Mouse (Mus musculus): ENCODE results near the gene Gm21440. TPM values are rescaled to one million over a fixed set of nuclear protein-coding genes. Genes with fewer than 3 reads are reported as not detected.
"Not testable (repeated sequence)": the region's sequence is repeated elsewhere in the genome, so short reads cannot be mapped to it uniquely, and the experiment has no call there.

Gene Gm21440
- not detected in 2 replicates for polyA plus RNA-seq (2015; fragmentation: Nextera tagmentation; extraction: Ambion mirVana)

GRCm38 (mm10) chrY:13252091-13252490 lies at the start of gene Gm21440, which contains the start of gene Gm21454:
TSS of gene Gm21440 (plus strand) at chrY:13252391.
TSS of gene Gm21454 (plus strand) at chrY:13252442.
- not testable (repeated sequence) for H3K27me3 ChIP-seq (ENCODE audit: control insufficient read depth, insufficient read depth, low read depth, low read length); H3K4me1 ChIP-seq (ENCODE audit: control insufficient read depth, low read depth, low read length); H3K27ac ChIP-seq (ENCODE audit: low read length); H3K9me3 ChIP-seq (replicated peaks; ENCODE audit: control insufficient read depth, low read length); H3K4me2 ChIP-seq (ENCODE audit: low read depth, low read length); H3K4me3 ChIP-seq (ENCODE audit: low read depth, low read length); H3K9ac ChIP-seq (ENCODE audit: low read depth, low read length); H3K36me3 ChIP-seq (ENCODE audit: control insufficient read depth, insufficient read depth); ATAC-seq (ENCODE audit: low read depth)

GRCm38 (mm10) chrY:13223828-13224227 lies 28.4 kb upstream of the Gm21440 start, which contains the start of gene Gm21828:
TSS of gene Gm21828 (minus strand) at chrY:13223928.
- ATAC-seq (ENCODE audit: low read depth); H3K4me3 ChIP-seq (ENCODE audit: low read depth, low read length); H3K9ac ChIP-seq (ENCODE audit: low read depth, low read length); H3K4me2 ChIP-seq (ENCODE audit: low read depth, low read length); H3K9me3 ChIP-seq (replicated peaks; ENCODE audit: control insufficient read depth, low read length); H3K27me3 ChIP-seq (ENCODE audit: control insufficient read depth, insufficient read depth, low read depth, low read length); H3K36me3 ChIP-seq (ENCODE audit: control insufficient read depth, insufficient read depth); H3K27ac ChIP-seq (ENCODE audit: low read length); H3K4me1 ChIP-seq (ENCODE audit: control insufficient read depth, low read depth, low read length): not testable (repeated sequence)
- WGBS (ENCODE audit: insufficient replicate concordance): no CpG with 5 or more reads among the region's 3 CpGs

Other genes with a start within 250 kb of the Gm21440 start
- not detected in 2 replicates for gene Gm20807, start 209.5 kb upstream of the Gm21440 start, polyA plus RNA-seq (2015; fragmentation: Nextera tagmentation; extraction: Ambion mirVana)
- not detected in 2 replicates for gene Gm21891, start 118.9 kb upstream of the Gm21440 start, polyA plus RNA-seq (2015; fragmentation: Nextera tagmentation; extraction: Ambion mirVana)
- not detected in 2 replicates for gene Gm21425, start 90.4 kb upstream of the Gm21440 start, polyA plus RNA-seq (2015; fragmentation: Nextera tagmentation; extraction: Ambion mirVana)
- not detected in 2 replicates for gene Gm21828, start 28.5 kb upstream of the Gm21440 start, polyA plus RNA-seq (2015; fragmentation: Nextera tagmentation; extraction: Ambion mirVana)
- not detected in 2 replicates for gene Gm21454, start 51 bp downstream of the Gm21440 start, polyA plus RNA-seq (2015; fragmentation: Nextera tagmentation; extraction: Ambion mirVana)
- not detected in 2 replicates for gene Gm21725, start 96.7 kb downstream of the Gm21440 start, polyA plus RNA-seq (2015; fragmentation: Nextera tagmentation; extraction: Ambion mirVana)
- not detected in 2 replicates for gene Gm21866, start 213.2 kb downstream of the Gm21440 start, polyA plus RNA-seq (2015; fragmentation: Nextera tagmentation; extraction: Ambion mirVana)
- not detected in 2 replicates for gene Gm20773, start 241.6 kb downstream of the Gm21440 start, polyA plus RNA-seq (2015; fragmentation: Nextera tagmentation; extraction: Ambion mirVana)